Mouse (Mus musculus): ENCODE data around the gene Dhcr7. TPM values are rescaled to one million over a fixed set of nuclear protein-coding genes. Genes with fewer than 3 reads are reported as not detected.
A peak's percentile ranks its signal among the peaks of the same experiment; 100 is the strongest.

The Dhcr7 gene
- polyA plus RNA-seq, 1 experiment from 2014 or later, result 95.7 TPM

- no peaks in the 10 kb centered on the region for H3K9me3 ChIP-seq
- no peak overlapping the region for H3K27ac ChIP-seq
- H3K4me1 ChIP-seq (replicated peaks), result no peaks in the 10 kb centered on the region
- H3K27me3 ChIP-seq (ENCODE audit: insufficient read depth, poor library complexity, severe bottlenecking), result no peaks in the 10 kb centered on the region
- no peak overlapping the region for H3K4me3 ChIP-seq
- DNase-seq (ENCODE audit: low spot score), result peak; percentile 11
- WGBS, result 51% methylated on average over 1 of the region's 1 CpGs
- H3K36me3 ChIP-seq, result peaks cover 96% of the 10 kb centered on the region
These were observed 14.0 kb upstream of the Dhcr7 start for GRCm38 (mm10) chr7:143808909-143809308.

DNA sequence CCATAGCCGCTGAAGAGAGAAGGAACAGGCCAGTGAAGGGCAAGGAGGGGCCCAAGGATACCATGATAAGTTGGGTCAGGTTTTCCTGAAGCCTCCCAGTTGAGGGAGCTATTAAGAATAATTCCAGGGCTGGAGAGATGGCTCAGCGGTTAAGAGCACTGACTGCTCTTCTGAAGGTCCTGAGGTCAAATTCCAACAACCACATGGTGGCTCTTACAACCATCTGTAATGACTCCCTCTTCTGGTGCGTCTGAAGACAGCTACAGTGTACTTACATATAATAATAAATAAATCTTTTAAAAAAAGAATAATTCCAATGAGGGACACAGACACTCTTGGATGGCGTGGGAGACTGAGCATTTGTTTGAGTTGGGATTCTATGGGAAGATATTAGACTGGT, 3.7 kb upstream of the Dhcr7 start:
- DNase-seq (ENCODE audit: low spot score), result no peak
- H3K27ac ChIP-seq, result no peak overlapping the region
- H3K4me1 ChIP-seq (replicated peaks), result peaks cover 17% of the 10 kb centered on the region
- H3K4me3 ChIP-seq, result no peak overlapping the region
- no peaks in the 10 kb centered on the region for H3K27me3 ChIP-seq (ENCODE audit: insufficient read depth, poor library complexity, severe bottlenecking)
- H3K36me3 ChIP-seq, result peaks cover 50% of the 10 kb centered on the region
- WGBS, result 80% methylated on average over 4 of the region's 4 CpGs
- no peaks in the 10 kb centered on the region for H3K9me3 ChIP-seq

DNA sequence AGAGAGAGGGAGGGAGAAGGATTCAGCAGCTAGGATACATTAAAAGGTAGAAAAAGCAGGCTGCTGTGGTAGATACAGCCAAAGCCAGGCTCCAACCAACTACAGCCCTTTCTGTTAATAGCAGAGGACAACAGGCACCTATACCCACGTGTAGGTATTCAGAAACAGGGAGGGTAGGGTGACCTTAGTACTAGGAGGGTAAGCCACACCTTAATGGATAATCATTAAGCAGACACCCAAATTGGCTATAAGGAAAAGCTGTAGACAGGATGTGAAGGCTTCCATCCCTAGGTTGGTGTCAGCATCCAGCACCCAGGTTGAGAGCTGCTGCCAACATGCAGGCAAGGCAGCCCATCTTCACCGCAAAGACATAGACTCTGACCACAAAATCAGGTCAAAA, 1.7 kb upstream of the Dhcr7 start:
- 84% methylated on average over 2 of the region's 2 CpGs for WGBS
- no peaks in the 10 kb centered on the region for H3K27me3 ChIP-seq (ENCODE audit: insufficient read depth, poor library complexity, severe bottlenecking)
- DNase-seq (ENCODE audit: low spot score), result no peak
- H3K9me3 ChIP-seq, result no peaks in the 10 kb centered on the region
- peaks cover 17% of the 10 kb centered on the region for H3K4me1 ChIP-seq (replicated peaks)
- no peak overlapping the region for H3K4me3 ChIP-seq
- H3K27ac ChIP-seq, result no peak overlapping the region
- H3K36me3 ChIP-seq, result peaks cover 30% of the 10 kb centered on the region

DNA sequence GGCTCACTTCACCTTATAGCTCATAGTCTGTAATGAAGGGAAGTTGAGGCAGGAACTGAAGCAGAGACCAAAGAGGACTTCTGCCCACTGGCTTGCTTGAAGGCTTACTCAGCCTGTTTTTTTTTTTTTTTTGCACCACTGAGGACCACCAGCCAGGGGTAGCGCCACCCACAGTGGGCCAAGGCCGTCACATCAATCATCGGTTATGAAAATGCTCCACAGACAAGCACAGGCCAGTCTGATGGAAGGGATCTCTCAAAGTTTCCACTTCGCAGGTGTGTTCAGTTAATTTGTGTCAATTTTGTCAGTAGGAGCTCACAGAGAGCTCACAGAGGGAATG, 291 bp downstream of the Dhcr7 start:
- WGBS, result 80% methylated on average over 4 of the region's 4 CpGs
- DNase-seq (ENCODE audit: low spot score), result no peak
- H3K4me1 ChIP-seq (replicated peaks), result peaks cover 17% of the 10 kb centered on the region
- no peaks in the 10 kb centered on the region for H3K27me3 ChIP-seq (ENCODE audit: insufficient read depth, poor library complexity, severe bottlenecking)
- H3K27ac ChIP-seq, result peak overlapping the region; percentile 92
- H3K9me3 ChIP-seq, result no peaks in the 10 kb centered on the region
- H3K4me3 ChIP-seq, result peak overlapping the region; percentile 69
- peaks cover 10% of the 10 kb centered on the region for H3K36me3 ChIP-seq

DNA sequence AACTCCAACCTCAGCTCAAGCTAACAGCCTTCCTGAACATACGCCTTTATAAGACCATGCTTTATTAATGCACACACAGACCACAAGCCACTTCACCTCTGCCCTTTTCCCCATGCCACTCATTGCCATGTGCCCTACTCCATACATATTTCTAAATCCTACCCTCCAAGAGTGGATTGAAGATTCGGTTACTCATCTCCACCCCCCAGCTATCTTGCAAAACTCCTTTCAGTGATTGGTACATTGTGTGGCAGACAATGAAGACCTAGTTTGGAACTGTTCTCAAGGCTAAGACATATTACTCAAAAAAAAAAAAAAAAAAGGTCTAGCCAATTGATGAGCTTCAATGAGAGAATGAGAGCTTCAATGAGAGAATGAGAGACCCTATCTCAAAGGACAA, 4.0 kb downstream of the Dhcr7 start:
- no peak for DNase-seq (ENCODE audit: low spot score)
- H3K36me3 ChIP-seq, result peaks cover 5% of the 10 kb centered on the region
- 91% methylated on average over 2 of the region's 2 CpGs for WGBS
- no peak overlapping the region for H3K4me3 ChIP-seq
- no peaks in the 10 kb centered on the region for H3K9me3 ChIP-seq
- peaks cover 32% of the 10 kb centered on the region for H3K4me1 ChIP-seq (replicated peaks)
- no peak overlapping the region for H3K27ac ChIP-seq
- no peaks in the 10 kb centered on the region for H3K27me3 ChIP-seq (ENCODE audit: insufficient read depth, poor library complexity, severe bottlenecking)

GRCm38 (mm10) chr7:143829504-143830331, 6.8 kb downstream of the Dhcr7 start:
- no peaks in the 10 kb centered on the region for H3K9me3 ChIP-seq
- peaks cover 30% of the 10 kb centered on the region for H3K36me3 ChIP-seq
- peak overlapping the region; percentile 70 for H3K4me3 ChIP-seq
- no peaks in the 10 kb centered on the region for H3K27me3 ChIP-seq (ENCODE audit: insufficient read depth, poor library complexity, severe bottlenecking)
- H3K27ac ChIP-seq, result peak overlapping the region; percentile 96
- H3K4me1 ChIP-seq (replicated peaks), result peaks cover 41% of the 10 kb centered on the region
- under 1% methylated on average over 37 of the region's 37 CpGs for WGBS
- peak; percentile 97 for DNase-seq (ENCODE audit: low spot score)

DNA sequence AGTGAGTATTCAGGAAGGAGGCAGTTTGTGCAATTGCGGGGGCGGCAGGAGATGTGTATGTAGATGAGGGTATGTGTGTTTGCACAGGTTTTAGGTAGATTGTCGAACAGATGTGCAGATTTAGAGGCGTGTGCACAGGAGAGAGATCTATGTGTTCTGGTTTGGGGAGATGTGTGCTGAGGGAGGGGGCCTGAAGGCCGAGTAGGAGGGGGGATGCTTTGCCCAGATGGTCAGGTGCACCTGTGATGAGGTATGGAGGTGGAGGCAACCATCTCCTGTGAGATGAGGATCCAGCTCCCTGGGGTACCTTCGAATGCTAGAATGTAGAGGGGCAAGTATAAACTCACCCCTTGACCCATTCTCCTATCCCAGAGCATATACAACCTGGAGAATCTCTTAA, 7.5 kb downstream of the Dhcr7 start:
- peak overlapping the region; percentile 70 for H3K4me3 ChIP-seq
- H3K9me3 ChIP-seq, result no peaks in the 10 kb centered on the region
- WGBS, result 17% methylated on average over 6 of the region's 6 CpGs
- peaks cover 30% of the 10 kb centered on the region for H3K36me3 ChIP-seq
- peak overlapping the region; percentile 96 for H3K27ac ChIP-seq
- H3K4me1 ChIP-seq (replicated peaks), result peaks cover 46% of the 10 kb centered on the region
- no peaks in the 10 kb centered on the region for H3K27me3 ChIP-seq (ENCODE audit: insufficient read depth, poor library complexity, severe bottlenecking)
- no peak for DNase-seq (ENCODE audit: low spot score)

- Histone ChIP-seq H3K9me3 (no peaks in the 10 kb centered on the region), H3K4me1 (replicated peaks) (peaks cover 46% of the 10 kb centered on the region), H3K36me3 (peaks cover 46% of the 10 kb centered on the region), H3K27ac (no peak overlapping the region), H3K4me3 (no peak overlapping the region), H3K27me3 (ENCODE audit: insufficient read depth, poor library complexity, severe bottlenecking) (no peaks in the 10 kb centered on the region)
- 89% methylated on average over 8 of the region's 8 CpGs for WGBS
- DNase-seq (ENCODE audit: low spot score), result no peak
These were observed 9.3 kb downstream of the Dhcr7 start for GRCm38 (mm10) chr7:143832196-143832595.

DNA sequence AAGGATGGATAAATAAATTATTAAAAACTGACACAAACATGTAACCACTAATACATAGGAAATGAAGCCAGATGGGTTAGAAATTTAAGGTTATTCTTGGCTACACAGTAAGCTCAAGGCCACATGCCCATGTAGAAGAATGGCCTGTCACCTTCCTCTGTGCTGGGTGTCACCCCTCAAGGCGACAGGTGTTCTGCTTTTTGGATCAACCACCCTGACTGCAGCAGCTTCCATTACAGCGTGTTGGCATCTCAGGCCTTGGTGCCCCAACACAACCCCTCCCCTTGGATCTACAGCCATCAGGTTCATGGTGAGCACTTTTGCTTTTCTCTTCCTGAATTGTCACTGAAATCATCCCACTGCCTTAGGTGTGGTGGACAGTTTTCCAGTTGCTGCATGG, 9.7 kb downstream of the Dhcr7 start:
- WGBS, result 95% methylated on average over 2 of the region's 2 CpGs
- H3K4me3 ChIP-seq, result no peak overlapping the region
- H3K27me3 ChIP-seq (ENCODE audit: insufficient read depth, poor library complexity, severe bottlenecking), result no peaks in the 10 kb centered on the region
- no peak for DNase-seq (ENCODE audit: low spot score)
- no peaks in the 10 kb centered on the region for H3K9me3 ChIP-seq
- H3K36me3 ChIP-seq, result peaks cover 50% of the 10 kb centered on the region
- no peak overlapping the region for H3K27ac ChIP-seq
- H3K4me1 ChIP-seq (replicated peaks), result peaks cover 46% of the 10 kb centered on the region

DNA sequence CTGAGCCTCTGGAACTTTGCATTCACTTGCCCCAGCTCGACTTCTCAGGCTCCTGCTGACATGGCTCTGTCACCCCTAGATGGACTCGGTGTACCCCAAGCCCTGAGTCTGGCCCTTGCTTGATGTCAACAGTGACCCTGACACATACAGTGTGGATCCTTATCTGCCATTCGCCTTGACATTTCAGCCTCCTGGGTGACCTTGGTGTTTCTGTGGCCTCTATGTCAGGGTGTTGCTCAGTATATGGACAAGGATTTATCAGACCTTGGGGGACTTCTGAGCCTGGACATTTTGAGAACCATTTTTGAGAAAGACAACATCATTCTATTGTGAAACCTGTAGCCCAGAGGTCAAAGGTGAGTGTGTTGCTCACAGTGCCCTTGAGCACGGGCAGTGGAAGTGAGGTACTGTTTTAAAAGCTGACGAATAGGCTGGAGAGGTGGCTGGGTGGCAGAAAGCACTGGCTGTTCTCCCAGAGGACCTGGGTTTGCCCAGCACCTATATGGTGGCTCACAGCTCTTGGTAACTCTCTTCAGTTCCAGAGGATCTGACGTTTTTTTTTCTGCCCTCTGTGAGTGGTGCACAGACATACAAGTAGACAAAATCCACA, 10.7 kb downstream of the Dhcr7 start:
- 80% methylated on average over 6 of the region's 6 CpGs for WGBS
- no peaks in the 10 kb centered on the region for H3K27me3 ChIP-seq (ENCODE audit: insufficient read depth, poor library complexity, severe bottlenecking)
- H3K9me3 ChIP-seq, result no peaks in the 10 kb centered on the region
- DNase-seq (ENCODE audit: low spot score), result no peak
- H3K36me3 ChIP-seq, result peaks cover 60% of the 10 kb centered on the region
- H3K4me1 ChIP-seq (replicated peaks), result peaks cover 46% of the 10 kb centered on the region
- H3K4me3 ChIP-seq, result no peak overlapping the region
- H3K27ac ChIP-seq, result no peak overlapping the region

DNA sequence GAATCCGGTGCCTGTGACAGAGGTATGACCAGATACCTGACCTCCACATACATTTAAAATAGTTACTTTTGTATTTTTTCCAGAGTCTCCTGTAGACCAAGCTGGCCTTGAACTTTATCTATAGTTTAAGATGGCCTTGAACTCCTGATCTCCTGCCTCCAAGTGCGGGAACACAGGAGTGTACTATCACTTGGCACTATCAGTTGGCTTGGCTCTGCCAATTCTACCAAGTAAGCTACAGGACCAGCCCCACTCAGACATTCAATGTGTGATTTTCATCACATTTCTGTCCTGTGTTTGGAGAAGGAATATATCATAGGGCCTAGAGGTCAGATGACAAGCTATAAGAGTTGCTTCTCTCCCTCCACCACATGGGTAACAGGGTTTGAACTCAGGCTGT, 11.4 kb downstream of the Dhcr7 start:
- Histone ChIP-seq H3K27ac (no peak overlapping the region), H3K4me3 (no peak overlapping the region), H3K27me3 (ENCODE audit: insufficient read depth, poor library complexity, severe bottlenecking) (no peaks in the 10 kb centered on the region), H3K9me3 (no peaks in the 10 kb centered on the region), H3K4me1 (replicated peaks) (peaks cover 42% of the 10 kb centered on the region), H3K36me3 (peaks cover 67% of the 10 kb centered on the region)
- DNase-seq (ENCODE audit: low spot score), result no peak
- 93% methylated on average over 2 of the region's 2 CpGs for WGBS

DNA sequence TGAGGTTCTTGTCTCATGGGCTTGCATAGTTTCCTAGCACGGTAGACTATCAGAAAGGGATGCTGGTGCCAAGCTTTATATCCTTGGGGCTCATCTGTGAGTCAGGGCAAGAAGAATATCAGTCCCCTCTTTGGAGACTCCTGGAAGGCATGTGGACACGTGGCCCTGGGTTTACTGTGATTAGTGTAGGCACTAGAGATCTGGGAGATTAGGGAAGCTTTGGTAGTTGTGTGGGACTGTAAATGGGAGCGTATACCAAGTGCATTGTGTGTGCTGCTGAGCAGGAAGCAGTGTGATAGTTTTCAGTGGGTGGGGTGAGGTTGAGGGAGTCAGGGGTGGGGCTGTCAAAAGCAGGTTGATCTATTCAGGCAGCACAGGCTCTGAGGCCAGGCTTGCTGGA, 12.0 kb downstream of the Dhcr7 start:
- WGBS, result 89% methylated on average over 3 of the region's 3 CpGs
- Histone ChIP-seq H3K4me3 (no peak overlapping the region), H3K27me3 (ENCODE audit: insufficient read depth, poor library complexity, severe bottlenecking) (no peaks in the 10 kb centered on the region), H3K36me3 (peaks cover 73% of the 10 kb centered on the region), H3K9me3 (no peaks in the 10 kb centered on the region), H3K27ac (no peak overlapping the region), H3K4me1 (replicated peaks) (peaks cover 39% of the 10 kb centered on the region)
- no peak for DNase-seq (ENCODE audit: low spot score)

DNA sequence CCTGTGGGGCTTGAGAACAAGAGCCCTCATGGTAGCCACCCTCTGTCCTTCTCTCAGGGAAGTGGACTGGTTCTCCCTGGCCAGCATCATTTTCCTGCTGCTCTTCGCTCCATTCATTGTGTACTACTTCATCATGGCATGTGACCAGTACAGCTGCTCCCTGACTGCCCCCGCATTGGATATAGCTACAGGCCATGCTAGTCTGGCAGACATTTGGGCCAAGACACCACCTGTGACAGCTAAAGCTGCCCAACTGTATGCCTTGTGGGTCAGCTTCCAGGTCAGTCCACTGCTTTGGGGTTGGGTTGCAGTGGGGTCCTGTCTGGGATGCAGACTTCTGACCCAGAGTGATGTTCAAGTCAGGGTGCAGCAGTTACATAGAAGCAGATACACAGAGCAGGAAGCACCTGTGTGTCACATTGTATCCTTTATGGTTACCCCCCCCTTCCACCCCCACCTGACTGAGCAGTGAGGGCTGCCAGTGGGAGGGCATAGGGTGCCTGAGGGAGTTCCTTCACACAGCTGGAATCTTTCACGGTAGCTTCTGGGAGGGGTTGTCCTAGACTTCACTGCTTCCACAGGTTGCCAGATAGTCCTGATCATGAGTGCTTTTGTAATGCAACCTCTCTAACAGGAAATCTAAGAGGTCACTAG, 14.9 kb downstream of the Dhcr7 start:
- Histone ChIP-seq H3K4me1 (replicated peaks) (peaks cover 14% of the 10 kb centered on the region), H3K27me3 (ENCODE audit: insufficient read depth, poor library complexity, severe bottlenecking) (no peaks in the 10 kb centered on the region), H3K9me3 (no peaks in the 10 kb centered on the region), H3K36me3 (peaks cover 88% of the 10 kb centered on the region), H3K4me3 (no peak overlapping the region), H3K27ac (no peak overlapping the region)
- no peak for DNase-seq (ENCODE audit: low spot score)
- 91% methylated on average over 3 of the region's 3 CpGs for WGBS

All from hindbrain, embryonic 10.5 days (tissue).